Mouse (Mus musculus): ENCODE results near the gene Akt1s1.

Akt1s1 gene

DNA sequence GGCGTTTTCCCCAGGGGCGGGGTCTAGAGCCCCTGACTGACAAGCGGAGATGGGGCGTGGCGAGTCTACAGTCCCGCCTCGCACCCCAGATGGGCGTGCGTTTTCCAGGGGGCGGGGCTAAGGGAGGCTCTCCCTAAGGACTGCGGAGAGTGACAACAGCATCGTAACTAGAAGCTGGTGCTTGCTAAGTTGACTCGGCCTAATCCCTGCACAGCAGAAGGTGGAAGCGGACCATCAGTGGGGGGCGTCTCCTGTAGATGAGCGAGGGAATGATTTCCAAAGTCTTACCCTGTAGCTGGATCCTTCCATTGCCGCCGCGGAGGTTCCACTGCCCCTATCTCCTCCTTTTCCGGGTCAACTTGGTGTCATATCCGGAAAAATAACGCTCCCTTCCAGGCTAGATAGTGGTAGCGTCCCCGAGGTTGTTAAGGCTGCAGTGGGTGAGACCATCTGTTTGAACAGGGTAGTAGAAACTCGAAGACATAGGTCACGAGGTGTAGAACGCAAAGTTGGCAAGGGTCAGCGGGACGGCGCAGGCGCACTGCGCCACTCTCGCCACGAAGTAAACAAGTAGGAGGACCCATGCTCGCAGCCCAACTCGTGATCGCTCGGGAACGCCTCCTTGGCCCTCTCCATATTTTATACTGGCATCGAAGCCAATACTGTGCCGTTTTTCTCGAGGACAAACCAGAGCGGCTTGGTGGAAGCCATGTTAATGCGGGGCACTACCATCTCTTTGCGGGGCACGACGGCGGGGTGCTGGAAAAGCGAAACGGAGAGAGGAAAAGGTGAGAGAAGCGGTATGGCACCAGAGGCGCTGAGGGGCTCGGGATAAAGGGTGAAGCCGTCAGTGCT, at the start of gene Akt1s1, which contains the start of gene Tbc1d17:
Gene Akt1s1 (plus strand): TSS at position 431 of the 855 bp plus-strand sequence.
Gene Tbc1d17 (minus strand): TSS at position 519 of the 855 bp plus-strand sequence.
- in situ Hi-C loops (cut with MboI), result no loop called here

DNA sequence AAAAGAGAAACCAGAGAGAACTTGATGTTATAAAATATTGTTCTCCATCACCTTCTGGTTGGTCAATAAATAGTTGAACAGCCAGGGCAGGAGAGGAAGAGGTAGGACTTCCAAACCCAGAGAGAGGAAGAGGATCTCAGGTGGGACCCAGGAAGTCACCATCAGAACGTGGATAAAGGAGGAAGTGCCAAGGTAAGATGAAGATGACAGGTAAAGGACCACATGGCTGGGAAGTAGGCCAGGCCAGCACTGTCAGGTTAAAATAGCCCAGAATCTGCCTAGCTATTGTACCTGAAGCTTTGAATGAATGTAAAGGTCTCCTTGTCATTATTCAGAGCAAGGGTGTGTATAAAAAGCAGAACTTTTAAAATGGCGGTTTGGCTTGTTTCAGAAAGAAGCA, 39.9 kb upstream of the Akt1s1 start:
- in situ Hi-C loops (cut with MboI), result no loop called here

- in situ Hi-C loops (cut with MboI), result no loop called here
Measured at GRCm38 (mm10) chr7:44809466-44809865, 39.3 kb upstream of the Akt1s1 start.

GRCm38 (mm10) chr7:44810365-44810764, 38.4 kb upstream of the Akt1s1 start:
- in situ Hi-C loops (cut with MboI), result loop anchor here (10.0 kb wide), 1 partner anchor 66 kb away; the partner anchor contains the start of gene Vrk3

GRCm38 (mm10) chr7:44810819-44811557, 37.8 kb upstream of the Akt1s1 start:
- in situ Hi-C loops (cut with MboI), result loop anchor here (10.0 kb wide), 1 partner anchor 66 kb away; the partner anchor contains the start of gene Vrk3

DNA sequence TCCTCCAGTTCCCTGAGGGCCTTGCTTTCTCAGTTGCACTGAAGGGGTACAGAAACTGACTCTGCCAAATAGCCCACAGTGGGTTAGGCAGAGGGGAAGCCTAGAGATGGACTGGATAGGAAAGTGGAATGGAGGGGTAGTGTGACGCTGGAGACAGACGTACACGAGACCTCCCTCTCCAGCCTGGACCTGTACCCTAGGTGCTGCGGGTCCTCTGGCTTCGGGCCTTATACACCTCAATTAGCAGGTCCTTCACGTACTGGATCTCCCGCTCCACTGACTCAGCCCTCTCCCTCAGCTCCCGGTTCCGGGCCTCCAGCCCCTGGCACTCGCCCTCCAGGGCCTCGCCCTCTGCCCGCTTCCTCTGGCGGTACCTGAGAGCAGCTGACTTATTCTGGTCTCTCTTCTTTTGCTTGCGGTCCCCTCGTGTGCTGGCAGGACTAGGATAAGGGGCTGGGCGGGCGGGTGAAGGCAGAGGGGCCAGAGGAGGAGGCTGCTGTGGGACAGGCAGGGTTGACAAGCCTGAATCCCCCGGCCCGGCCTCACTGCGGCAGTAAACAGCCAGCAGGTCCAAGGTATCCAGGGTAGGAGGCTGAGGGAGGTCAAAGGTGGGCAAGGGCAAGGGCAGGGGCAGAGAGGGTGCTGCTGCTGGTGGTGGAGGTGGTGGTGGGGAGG, 36.0 kb upstream of the Akt1s1 start:
- in situ Hi-C loops (cut with MboI), result loop anchor here (10.0 kb wide), 1 partner anchor 68 kb away; the partner anchor contains the start of gene Vrk3

- in situ Hi-C loops (cut with MboI), result loop anchor here (10.0 kb wide), 1 partner anchor 69 kb away; the partner anchor contains the start of gene Vrk3
Measured at GRCm38 (mm10) chr7:44813985-44814384, 34.8 kb upstream of the Akt1s1 start.

GRCm38 (mm10) chr7:44814423-44814822, 34.4 kb upstream of the Akt1s1 start:
- in situ Hi-C loops (cut with MboI), result loop anchor here (10.0 kb wide), 1 partner anchor 70 kb away; the partner anchor contains the start of gene Vrk3

DNA sequence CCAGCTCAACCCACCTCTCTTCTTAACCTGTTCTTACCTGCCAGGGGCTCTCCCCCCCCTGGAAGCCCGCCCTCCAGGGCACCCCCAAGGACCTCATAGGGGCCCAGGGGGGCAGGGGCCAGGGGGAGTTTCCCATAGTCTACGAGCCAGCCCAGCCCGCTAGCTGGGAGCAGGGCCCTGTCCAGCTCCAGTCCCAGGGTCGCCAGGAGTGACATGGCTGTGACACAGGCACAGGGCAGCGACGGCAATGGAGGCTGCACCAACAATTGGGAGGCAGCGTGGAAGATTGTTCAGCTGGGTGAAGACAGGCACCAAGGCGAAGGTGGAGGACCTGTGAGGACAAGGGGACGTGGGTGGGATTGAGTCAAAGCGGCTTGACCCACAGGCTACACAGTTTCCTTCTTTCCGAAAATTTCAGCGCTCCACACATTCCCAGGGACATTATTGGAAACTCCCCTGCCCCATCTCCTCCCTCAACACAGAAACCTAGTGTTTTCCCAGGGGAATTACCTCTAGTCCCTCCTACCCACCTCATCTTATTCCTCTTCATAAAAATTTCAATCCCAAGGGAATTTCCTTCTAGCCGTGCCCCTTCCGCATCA, 33.7 kb upstream of the Akt1s1 start:
- in situ Hi-C loops (cut with MboI), result loop anchor here (10.0 kb wide), 1 partner anchor 70 kb away; the partner anchor contains the start of gene Vrk3

- in situ Hi-C loops (cut with MboI), result loop anchor here (10.0 kb wide), 1 partner anchor 71 kb away; the partner anchor contains the start of gene Vrk3
Measured at GRCm38 (mm10) chr7:44815721-44816469, 32.9 kb upstream of the Akt1s1 start, which contains the start of the genes Nup62 and Il4i1. TSS of gene Nup62 (plus strand) at chr7:44816088. TSS of gene Il4i1 (plus strand) at chr7:44816387.

DNA sequence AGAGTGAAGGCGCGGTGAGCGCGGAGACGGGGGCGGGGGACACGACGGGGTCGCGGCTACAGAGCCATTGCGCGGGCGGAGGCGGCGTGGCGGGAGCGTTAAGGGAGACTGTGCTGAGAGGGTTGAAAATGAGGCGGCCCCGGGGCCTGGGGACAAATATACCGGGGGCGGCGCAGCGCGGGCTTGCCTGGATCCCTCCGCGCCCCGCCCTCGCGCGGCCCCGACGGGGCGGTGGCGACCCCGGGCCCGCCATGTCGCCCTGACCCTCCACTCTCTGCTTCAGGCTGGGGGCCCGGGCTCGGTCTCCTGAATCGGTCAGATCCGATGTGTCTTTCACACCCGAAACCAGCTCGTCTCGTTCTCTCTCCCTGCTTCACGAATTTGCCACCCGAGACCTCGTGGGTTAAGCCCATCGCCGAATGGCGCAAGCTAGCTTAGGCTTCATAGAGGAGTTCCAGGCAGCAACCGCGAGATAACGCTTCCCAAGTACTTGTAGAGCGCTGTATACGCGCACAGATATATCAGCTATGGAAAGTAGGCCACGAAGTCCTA, 32.2 kb upstream of the Akt1s1 start, which contains the start of gene Atf5:
Gene Atf5 (minus strand): TSS at position 189 of the 552 bp plus-strand sequence.
- in situ Hi-C loops (cut with MboI), result loop anchor here (10.0 kb wide), 1 partner anchor 72 kb away; the partner anchor contains the start of gene Vrk3

DNA sequence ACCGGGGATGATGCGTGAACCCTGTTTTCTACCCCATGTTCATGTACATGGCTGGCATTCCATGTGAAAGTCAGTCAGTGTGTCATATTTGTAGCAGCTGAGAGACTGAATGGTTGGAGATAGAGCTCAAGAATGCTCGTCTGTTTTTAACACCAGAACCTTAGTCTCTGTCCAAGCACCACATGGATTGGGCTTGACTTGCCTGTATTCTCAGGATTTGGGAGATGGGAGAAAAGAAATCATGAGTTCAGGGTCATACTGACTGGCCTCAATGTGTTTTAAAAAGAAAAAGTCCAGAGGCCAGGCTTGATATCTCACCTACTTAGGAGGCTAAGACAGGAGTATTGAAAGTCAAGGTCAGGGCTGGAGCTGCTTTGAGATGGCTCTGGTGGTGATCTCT, 31.4 kb upstream of the Akt1s1 start:
- in situ Hi-C loops (cut with MboI), result loop anchor here (10.0 kb wide), 1 partner anchor 73 kb away; the partner anchor contains the start of gene Vrk3

DNA sequence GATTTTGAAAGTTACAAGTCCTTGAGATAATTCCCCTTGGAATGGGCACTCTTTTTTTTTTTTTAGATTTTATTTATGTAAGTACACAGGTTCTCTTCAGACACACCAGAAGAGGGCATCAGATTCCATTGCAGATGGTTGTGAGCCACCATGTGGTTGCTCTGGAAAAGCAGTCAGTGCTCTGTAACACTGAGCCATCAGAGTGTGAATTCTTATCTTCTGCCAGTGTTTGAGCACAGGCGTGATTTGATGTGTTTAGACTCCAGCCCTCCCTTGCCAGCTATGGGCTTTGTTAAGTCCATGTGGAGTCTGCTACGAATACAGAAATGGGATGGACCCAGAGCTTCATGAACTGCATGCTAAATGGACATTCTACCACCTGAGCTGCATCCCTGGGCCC, 30.6 kb upstream of the Akt1s1 start:
- in situ Hi-C loops (cut with MboI), result loop anchor here (10.0 kb wide), 1 partner anchor 73 kb away; the partner anchor contains the start of gene Vrk3

GRCm38 (mm10) chr7:44818751-44819235, 30.0 kb upstream of the Akt1s1 start:
- in situ Hi-C loops (cut with MboI), result loop anchor here (10.0 kb wide), 1 partner anchor 74 kb away; the partner anchor contains the start of gene Vrk3

DNA sequence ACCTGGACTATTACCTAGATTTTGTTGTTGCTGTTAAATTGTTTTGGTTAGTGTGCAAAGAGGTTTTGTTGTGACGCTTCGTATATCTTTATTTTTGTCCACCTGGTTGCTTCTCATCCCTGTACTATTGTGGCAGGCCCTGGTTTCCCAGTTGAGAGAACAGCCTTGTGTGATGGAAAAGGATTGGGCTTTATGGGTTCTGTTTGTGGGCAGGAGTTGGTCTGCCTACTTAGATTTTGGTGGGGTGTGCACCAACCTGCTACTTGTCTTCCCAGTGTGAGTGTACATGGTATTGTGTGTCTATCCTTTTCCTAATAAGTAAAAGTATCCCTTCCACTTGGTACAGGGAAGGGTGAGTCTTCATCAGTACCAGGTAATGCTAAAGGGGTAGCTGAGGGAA, 29.4 kb upstream of the Akt1s1 start:
- in situ Hi-C loops (cut with MboI), result loop anchor here (10.0 kb wide), 1 partner anchor 75 kb away; the partner anchor contains the start of gene Vrk3

GRCm38 (mm10) chr7:44819863-44820262, 28.9 kb upstream of the Akt1s1 start:
- in situ Hi-C loops (cut with MboI), result loop anchor here (10.0 kb wide), 1 partner anchor 75 kb away; the partner anchor contains the start of gene Vrk3

GRCm38 (mm10) chr7:44820525-44820924, 28.3 kb upstream of the Akt1s1 start:
- in situ Hi-C loops (cut with MboI), result no loop called here

DNA sequence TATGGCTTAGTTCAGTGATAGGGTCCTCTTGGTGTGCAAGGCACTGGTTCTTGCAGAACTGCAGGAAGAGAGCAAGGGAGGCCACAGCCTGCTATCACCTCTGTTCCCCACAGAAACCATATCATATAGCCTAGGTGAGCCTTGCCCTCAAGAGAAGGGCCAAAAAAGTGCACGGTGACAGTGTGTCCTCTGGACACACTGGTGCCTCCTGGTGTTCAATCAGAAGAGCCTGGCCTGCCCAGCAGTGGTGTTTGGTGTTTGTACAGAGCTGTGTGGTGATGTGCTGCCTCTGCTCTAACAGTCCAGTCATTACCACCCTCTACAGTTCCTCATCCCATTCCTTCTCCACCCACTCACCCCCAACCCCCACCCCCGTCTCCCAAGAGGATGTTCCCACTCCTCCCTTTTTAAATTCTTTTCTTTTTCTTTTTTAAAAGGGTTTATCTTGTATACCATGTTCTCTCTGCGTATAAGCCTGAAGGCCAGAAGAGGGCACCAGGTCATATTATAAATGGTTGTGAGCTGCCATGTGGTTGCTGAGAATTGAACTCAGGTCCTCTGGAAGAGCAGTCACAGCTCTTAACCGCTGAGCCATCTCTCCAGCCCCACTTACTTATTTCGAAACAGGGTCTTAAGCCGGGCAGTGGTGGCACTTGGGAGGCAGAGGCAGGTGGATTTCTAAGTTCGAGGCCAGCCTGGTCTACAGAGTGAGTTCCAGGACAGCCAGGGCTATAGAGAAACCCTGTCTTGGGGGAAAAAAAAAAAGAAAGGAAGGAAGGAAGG, 26.9 kb upstream of the Akt1s1 start:
- in situ Hi-C loops (cut with MboI), result no loop called here

Measured in mature B cell (primary cell).